Mouse (Mus musculus): ENCODE results near the gene Sgip1. TPM values are rescaled to one million over a fixed set of nuclear protein-coding genes. Genes with fewer than 3 reads are reported as not detected.

The Sgip1 gene
- polyA plus RNA-seq, 1 experiment from 2014 or later: 69.5 TPM

DNA sequence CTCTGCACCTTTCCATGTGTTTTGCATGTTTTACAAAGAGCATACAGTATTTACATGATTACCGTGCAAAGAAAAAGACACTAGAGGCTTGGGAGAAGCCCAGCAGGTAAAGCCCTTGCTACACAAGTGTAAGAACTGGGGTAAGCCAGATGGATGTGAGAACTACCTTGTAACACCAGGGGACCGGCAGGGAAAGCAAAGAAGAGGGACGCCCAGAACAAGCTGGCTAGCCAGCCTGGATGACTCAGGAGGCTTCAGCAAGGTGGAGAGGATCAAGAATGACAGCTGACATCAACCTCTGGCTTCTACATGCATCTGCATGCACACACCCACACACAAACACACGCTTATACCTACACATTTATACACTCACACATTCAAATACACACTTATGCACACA, 248.9 kb downstream of the Sgip1 start:
- Histone ChIP-seq H3K27ac (replicated peaks) (no peak overlapping the region), H3K4me3 (no peak overlapping the region), H3K36me3 (no peaks in the 10 kb centered on the region), H3K4me1 (replicated peaks) (no peaks in the 10 kb centered on the region), H3K9ac (no peak overlapping the region), H3K4me2 (no peak overlapping the region), H3K27me3 (no peaks in the 10 kb centered on the region), H3K9me3 (no peaks in the 10 kb centered on the region)
- no peak for ATAC-seq (ENCODE audit: low FRiP score, low read depth)
- WGBS: 81% methylated on average over 4 of the region's 4 CpGs

DNA sequence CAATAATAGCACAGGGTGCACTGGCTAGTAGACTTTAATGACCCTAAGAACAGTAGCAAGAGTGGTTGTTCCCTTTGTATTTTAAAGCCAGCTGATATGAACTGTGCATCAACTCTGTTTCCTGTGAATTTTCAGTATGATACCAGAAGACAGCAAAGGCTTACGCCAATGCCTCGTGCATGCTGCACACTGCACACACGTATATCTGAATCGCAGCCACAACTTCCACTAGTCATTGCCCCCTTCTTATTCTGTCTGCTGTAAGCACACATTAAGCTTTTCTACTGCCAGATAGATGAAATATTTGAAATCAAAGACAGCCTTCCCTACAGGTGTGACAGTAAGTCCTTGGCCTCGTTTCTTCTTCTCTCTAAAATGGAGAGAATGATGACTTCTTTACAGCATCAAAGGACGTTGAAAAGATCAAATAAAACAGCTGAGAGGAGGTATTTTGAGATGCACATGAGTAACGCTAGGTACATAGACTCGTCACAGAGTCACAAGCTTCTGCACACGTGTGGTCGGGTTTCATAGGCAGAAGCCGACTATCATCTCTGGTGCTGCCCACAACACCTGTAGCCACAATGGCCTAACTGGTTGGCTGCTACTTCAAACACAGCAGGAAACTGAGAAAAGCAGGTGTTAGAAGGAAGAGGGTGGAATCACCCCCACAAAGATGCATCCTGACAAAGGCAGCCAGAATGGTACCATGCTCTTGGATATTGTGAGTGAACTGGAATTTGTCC, 249.7 kb downstream of the Sgip1 start:
- Histone ChIP-seq H3K9ac (no peak overlapping the region), H3K27me3 (no peaks in the 10 kb centered on the region), H3K9me3 (no peaks in the 10 kb centered on the region), H3K4me3 (no peak overlapping the region), H3K27ac (replicated peaks) (no peak overlapping the region), H3K36me3 (no peaks in the 10 kb centered on the region), H3K4me1 (replicated peaks) (no peaks in the 10 kb centered on the region), H3K4me2 (no peak overlapping the region)
- 87% methylated on average over 11 of the region's 11 CpGs for WGBS
- no peak for ATAC-seq (ENCODE audit: low FRiP score, low read depth)

DNA sequence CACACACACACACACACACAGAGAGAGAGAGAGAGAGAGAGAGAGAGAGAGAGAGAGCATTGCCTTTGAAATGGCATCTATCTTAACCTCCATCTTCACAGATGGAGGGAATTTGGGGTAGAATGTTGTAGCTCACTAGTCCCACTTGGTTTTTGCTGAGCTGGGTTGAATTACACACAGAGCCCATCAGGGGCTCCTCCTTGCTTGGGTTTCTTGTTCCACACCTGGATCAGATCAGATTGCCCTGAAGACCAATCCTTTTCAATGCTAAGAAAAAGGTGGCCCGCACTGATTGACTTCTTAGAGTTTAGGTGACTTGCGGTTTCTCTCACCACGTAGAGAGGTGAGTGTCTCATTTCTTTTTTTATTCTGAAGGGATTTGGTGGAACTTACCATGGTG, 250.6 kb downstream of the Sgip1 start:
- Histone ChIP-seq H3K4me3 (no peak overlapping the region), H3K9ac (no peak overlapping the region), H3K36me3 (no peaks in the 10 kb centered on the region), H3K27ac (replicated peaks) (no peak overlapping the region), H3K4me2 (no peak overlapping the region), H3K4me1 (replicated peaks) (no peaks in the 10 kb centered on the region), H3K9me3 (no peaks in the 10 kb centered on the region), H3K27me3 (no peaks in the 10 kb centered on the region)
- 78% methylated on average over 3 of the region's 3 CpGs for WGBS
- no peak for ATAC-seq (ENCODE audit: low FRiP score, low read depth)

DNA sequence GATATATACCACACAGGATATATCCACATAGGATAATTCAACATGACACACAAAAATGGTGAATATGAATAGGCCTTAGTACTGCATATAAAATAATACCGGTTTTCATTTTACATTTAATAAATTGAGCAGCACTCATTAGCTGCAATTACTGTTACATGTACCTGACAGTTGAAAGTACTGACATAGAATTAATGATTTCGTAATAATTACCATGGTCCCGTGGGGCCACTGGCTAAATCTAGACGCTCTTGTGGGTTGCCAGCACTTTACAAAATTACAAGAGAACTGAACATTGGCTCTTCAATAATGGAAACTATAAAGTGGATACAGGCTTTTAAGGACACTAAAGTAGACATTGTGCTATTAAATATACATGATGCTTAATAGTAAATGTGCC, 263.6 kb downstream of the Sgip1 start:
- 68% methylated on average over 4 of the region's 4 CpGs for WGBS
- Histone ChIP-seq H3K27me3 (no peaks in the 10 kb centered on the region), H3K9ac (no peak overlapping the region), H3K4me3 (no peak overlapping the region), H3K4me2 (no peak overlapping the region), H3K36me3 (no peaks in the 10 kb centered on the region), H3K4me1 (replicated peaks) (peaks cover 5% of the 10 kb centered on the region), H3K27ac (replicated peaks) (no peak overlapping the region), H3K9me3 (no peaks in the 10 kb centered on the region)
- no peak for ATAC-seq (ENCODE audit: low FRiP score, low read depth)

DNA sequence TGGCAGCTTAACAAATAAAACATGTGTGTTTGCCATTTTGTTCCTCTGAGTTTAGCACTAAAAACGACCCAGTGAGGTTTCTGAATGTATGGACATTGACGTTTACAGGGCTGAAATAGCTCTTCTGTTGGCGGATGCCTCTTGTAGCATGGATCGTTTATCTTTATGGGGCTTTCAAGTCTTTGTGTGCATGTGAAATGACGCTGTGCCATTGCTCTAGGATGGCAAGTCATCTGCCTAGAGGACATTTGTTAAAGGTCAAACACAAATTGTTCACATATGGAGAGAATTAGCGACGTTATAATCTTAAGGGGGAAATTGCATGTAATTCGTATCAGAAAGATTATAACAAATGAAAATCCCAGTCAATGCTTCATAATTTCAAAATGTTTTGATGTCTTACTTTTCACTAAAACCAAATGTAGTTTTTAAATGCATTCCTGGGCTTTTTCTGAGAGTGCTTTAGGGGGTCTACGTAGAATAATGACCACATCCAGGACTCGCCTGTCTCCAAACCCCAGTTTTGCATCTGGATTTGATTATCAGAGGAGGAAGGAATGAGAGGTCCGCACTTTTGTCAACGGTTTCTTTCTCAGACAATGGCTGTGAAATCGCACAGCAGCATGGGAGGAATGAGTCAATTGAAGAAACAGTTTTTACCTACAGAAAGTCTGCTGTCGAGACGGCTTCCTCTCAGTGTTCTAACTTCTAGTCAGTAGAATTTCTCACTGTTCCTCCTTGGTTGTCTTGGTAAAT, 264.3 kb downstream of the Sgip1 start:
- 52% methylated on average over 15 of the region's 15 CpGs for WGBS
- no peak for ATAC-seq (ENCODE audit: low FRiP score, low read depth)
- no peaks in the 10 kb centered on the region for H3K36me3 ChIP-seq
- no peaks in the 10 kb centered on the region for H3K27me3 ChIP-seq
- H3K27ac ChIP-seq (replicated peaks): no peak overlapping the region
- H3K4me2 ChIP-seq: no peak overlapping the region
- no peak overlapping the region for H3K4me3 ChIP-seq
- H3K9ac ChIP-seq: no peak overlapping the region
- peaks cover 5% of the 10 kb centered on the region for H3K4me1 ChIP-seq (replicated peaks)
- no peaks in the 10 kb centered on the region for H3K9me3 ChIP-seq

DNA sequence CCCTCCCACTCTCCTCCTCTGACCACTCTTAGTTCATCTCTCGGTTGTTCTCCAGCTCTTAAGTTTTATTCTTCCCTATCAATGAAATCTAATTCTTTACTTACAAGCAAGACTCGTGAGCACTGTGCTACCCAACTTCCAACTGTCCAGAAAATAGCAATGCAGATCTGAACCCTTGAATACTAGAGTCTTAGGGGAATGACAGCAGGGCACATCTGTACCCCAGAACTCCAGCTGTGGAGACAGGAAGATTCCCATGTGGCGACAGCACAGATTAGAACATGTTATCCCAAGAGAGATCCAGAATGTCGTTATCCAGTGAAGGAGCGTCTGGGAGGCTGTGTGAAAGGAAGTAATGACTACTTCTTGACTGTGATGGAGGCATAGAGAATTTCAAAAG, 265.2 kb downstream of the Sgip1 start:
- Histone ChIP-seq H3K9ac (no peak overlapping the region), H3K4me1 (replicated peaks) (peaks cover 5% of the 10 kb centered on the region), H3K27me3 (no peaks in the 10 kb centered on the region), H3K4me2 (no peak overlapping the region), H3K27ac (replicated peaks) (no peak overlapping the region), H3K36me3 (no peaks in the 10 kb centered on the region), H3K9me3 (no peaks in the 10 kb centered on the region), H3K4me3 (no peak overlapping the region)
- WGBS: 73% methylated on average over 5 of the region's 5 CpGs
- no peak for ATAC-seq (ENCODE audit: low FRiP score, low read depth)

DNA sequence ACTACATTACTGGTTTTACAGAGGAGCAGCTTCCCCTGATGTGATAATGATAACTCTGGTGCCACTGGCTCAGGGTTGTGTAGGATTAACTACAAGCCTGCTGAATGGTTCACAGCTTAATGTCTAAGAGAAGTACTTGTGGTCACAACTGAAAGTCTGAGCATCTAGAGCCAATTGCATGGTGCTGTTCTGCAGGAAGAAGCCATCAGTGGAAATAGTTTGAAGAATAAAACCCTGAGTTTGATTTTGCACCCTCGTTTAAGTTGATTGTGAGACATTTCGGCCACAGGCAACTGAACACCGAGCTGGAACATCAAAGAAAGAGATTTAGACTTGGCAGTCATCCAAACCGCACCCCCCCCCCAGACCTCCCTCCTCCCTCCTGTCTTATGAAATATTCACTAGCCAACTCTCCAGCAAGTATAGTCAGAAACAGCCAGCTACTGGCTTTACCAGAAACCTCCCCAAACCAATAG, 265.9 kb downstream of the Sgip1 start:
- Histone ChIP-seq H3K4me2 (no peak overlapping the region), H3K27ac (replicated peaks) (no peak overlapping the region), H3K4me3 (no peak overlapping the region), H3K9me3 (no peaks in the 10 kb centered on the region), H3K36me3 (no peaks in the 10 kb centered on the region), H3K27me3 (no peaks in the 10 kb centered on the region), H3K9ac (no peak overlapping the region), H3K4me1 (replicated peaks) (peaks cover 10% of the 10 kb centered on the region)
- 31% methylated on average over 4 of the region's 4 CpGs for WGBS
- ATAC-seq (ENCODE audit: low FRiP score, low read depth): no peak

DNA sequence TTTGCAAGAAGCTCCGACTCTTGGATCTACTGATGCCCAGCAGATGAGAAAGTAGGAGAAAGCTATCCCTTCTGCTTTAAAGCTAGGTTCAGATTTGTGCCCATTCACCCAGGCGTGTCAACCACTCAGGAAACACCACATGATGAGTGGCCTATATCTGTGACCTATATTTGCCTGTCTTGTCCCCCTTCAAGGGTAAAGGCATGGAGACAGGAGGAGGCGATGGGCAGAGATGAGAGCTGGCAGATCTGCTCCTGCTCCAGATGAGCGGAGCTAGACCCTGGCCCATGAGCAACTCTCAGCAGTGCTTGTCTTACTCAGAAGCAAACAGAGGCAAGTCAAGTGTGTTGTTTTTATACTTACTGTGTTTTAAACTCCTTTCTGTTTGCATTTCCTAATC, 269.6 kb downstream of the Sgip1 start:
- Histone ChIP-seq H3K4me3 (no peak overlapping the region), H3K4me1 (replicated peaks) (peaks cover 17% of the 10 kb centered on the region), H3K4me2 (no peak overlapping the region), H3K36me3 (no peaks in the 10 kb centered on the region), H3K27ac (replicated peaks) (no peak overlapping the region), H3K9ac (no peak overlapping the region), H3K27me3 (no peaks in the 10 kb centered on the region), H3K9me3 (no peaks in the 10 kb centered on the region)
- 96% methylated on average over 4 of the region's 4 CpGs for WGBS
- ATAC-seq (ENCODE audit: low FRiP score, low read depth): no peak

DNA sequence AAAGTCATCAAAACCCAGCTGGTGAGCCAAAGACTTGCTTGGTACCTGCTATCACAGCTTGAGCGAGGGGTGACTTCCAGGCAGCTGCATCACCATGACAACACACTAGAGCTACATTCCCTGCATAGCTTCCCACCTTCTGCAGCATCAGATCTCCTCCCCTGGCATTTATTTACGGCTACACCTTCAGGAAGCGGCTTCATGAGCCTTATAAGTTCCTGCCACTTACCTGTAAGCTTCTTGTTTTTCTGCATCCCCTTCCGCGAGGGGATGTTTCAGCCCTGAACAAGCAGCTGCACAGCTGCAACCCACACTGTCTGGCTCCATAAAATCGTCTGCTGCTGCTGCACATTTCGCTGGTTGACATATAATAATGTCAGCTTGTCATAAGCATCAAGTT, 270.7 kb downstream of the Sgip1 start:
- Histone ChIP-seq H3K4me1 (replicated peaks) (peaks cover 15% of the 10 kb centered on the region), H3K36me3 (no peaks in the 10 kb centered on the region), H3K27ac (replicated peaks) (peak overlapping the region; percentile 70), H3K27me3 (no peaks in the 10 kb centered on the region), H3K4me2 (peak overlapping the region; percentile 41), H3K9ac (no peak overlapping the region), H3K9me3 (no peaks in the 10 kb centered on the region), H3K4me3 (no peak overlapping the region)
- peak; percentile 82; the same call in 1 of the 2 replicates for ATAC-seq (ENCODE audit: low FRiP score, low read depth)
- 27% methylated on average over 7 of the region's 7 CpGs for WGBS

DNA sequence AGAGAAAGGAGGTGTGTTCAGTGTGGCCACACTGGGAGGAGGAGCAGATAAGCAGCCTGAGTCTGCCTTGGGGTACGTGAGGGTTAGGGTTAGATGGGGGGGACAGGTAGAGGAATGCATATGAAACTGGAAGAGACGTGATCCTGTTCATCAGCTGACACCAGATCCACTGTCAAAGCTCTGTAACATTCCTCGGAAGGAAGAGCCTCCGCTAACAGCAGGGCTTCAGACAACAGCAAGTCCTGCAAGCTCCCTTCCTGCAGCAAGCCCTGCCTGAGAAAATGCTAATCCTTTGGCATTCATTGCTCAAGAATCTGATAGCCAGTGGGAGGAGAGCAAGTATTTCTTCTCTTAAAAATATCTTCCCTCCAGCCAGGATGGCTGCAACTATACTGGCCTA, 272.4 kb downstream of the Sgip1 start:
- H3K27ac ChIP-seq (replicated peaks): no peak overlapping the region
- ATAC-seq (ENCODE audit: low FRiP score, low read depth): no peak
- H3K4me3 ChIP-seq: no peak overlapping the region
- 9% methylated on average over 4 of the region's 4 CpGs for WGBS
- no peak overlapping the region for H3K9ac ChIP-seq
- H3K4me2 ChIP-seq: no peak overlapping the region
- peaks cover 12% of the 10 kb centered on the region for H3K4me1 ChIP-seq (replicated peaks)
- H3K36me3 ChIP-seq: no peaks in the 10 kb centered on the region
- H3K27me3 ChIP-seq: no peaks in the 10 kb centered on the region
- H3K9me3 ChIP-seq: no peaks in the 10 kb centered on the region
